ENCODE assay signal across 17 mouse cellular contexts in the genomic region with DNA sequence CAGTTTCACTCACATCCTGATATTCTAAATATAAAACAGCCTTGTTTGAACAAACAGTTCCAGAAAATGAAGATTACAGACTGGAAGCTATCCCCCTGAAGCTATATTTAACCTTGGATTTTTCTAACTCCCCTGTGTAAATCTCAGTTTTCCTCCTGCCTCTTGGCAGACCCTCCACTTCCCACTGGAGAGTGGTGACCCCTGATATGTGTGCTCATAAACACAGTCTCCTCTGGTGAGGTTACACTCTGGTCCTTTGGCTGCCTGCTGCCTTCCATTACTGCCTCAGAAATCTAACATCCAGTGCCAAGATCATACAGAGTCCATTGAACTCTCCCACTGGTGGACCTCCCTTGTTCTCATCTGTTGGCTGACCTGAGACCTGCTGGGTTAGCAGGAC.
A peak's percentile ranks its signal among the peaks of the same experiment; 100 is the strongest.
DNase-seq lines count a peak whose midpoint lies in the region; ATAC-seq lines count a peak whose summit lies in the region.
"Had no signal": no experiment of that assay in that cellular context is flagged by ENCODE, and none has a peak within 500 bp of the region (broad histone marks: within the 10 kb centered on the region; RNA-seq: fewer than 3 reads in every experiment).

No protein-coding gene starts in this region.

- H3K4me2 ChIP-seq in embryonic facial prominence, embryonic 14.5 days (ENCODE audit: low read depth, low read length) = no peak overlapping the region
- no peak overlapping the region for H3K4me2 ChIP-seq in heart, embryonic 16.5 days (ENCODE audit: low read depth, low read length)
- no peak overlapping the region for H3K4me2 ChIP-seq in heart, embryonic 11.5 days
- no peak overlapping the region for H3K4me2 ChIP-seq in lung, embryonic 16.5 days (ENCODE audit: low read depth, low read length)
- H3K4me2 ChIP-seq in forebrain, embryonic 14.5 days (ENCODE audit: low read length) = no peak overlapping the region
- H3K4me2 ChIP-seq: embryonic facial prominence, embryonic 15.5 days; limb, embryonic 15.5 days had no signal

- 0 out of 2 replicates have a peak, but pooled peaks have one; percentile 57 for ATAC-seq in embryonic facial prominence, embryonic 14.5 days (ENCODE audit: low read depth)
- peak; percentile 73 for ATAC-seq in heart, embryonic 16.5 days (replicated peaks; ENCODE audit: extremely low read depth, insufficient read depth, low FRiP score)
- no peak for ATAC-seq in heart, embryonic 11.5 days (replicated peaks; ENCODE audit: insufficient number of reproducible peaks, low FRiP score, low TSS enrichment)
- ATAC-seq in lung, embryonic 16.5 days (ENCODE audit: low read depth) = peak; percentile 60; the same call in 1 of the 2 replicates
- no peak for ATAC-seq in forebrain, embryonic 14.5 days
- ATAC-seq: CD4-positive, CD25-positive, alpha-beta regulatory T cell, adult 4 months had no signal

- DNase-seq in embryonic facial prominence, embryonic 14.5 days (ENCODE audit: low spot score) = peak; percentile 65
- DNase-seq in embryonic facial prominence, embryonic 10.5 days (ENCODE audit: low spot score) = no peak
- no peak for DNase-seq in lung, postnatal 4 days
- peak; percentile 24 for DNase-seq in kidney, postnatal 14 days
- no peak for DNase-seq in forebrain, embryonic 14.5 days (ENCODE audit: low spot score)
- DNase-seq: cerebellum, adult 9-10 months; gastrocnemius, postnatal 36 days; lung, adult 18-20 months; thymus, postnatal 4 days had no signal

- H3K36me3 ChIP-seq in embryonic facial prominence, embryonic 14.5 days (ENCODE audit: control insufficient read depth, insufficient read depth, low read length) = no peaks in the 10 kb centered on the region
- no peaks in the 10 kb centered on the region for H3K36me3 ChIP-seq in embryonic facial prominence, embryonic 10.5 days (replicated peaks)
- no peaks in the 10 kb centered on the region for H3K36me3 ChIP-seq in heart, embryonic 16.5 days (ENCODE audit: control insufficient read depth, insufficient read depth)
- H3K36me3 ChIP-seq in heart, embryonic 11.5 days (ENCODE audit: control insufficient read depth, insufficient read depth, low read length) = no peaks in the 10 kb centered on the region
- H3K36me3 ChIP-seq in lung, embryonic 16.5 days (ENCODE audit: control insufficient read depth, insufficient read depth, low read length) = no peaks in the 10 kb centered on the region
- H3K36me3 ChIP-seq in forebrain, embryonic 14.5 days (ENCODE audit: control insufficient read depth, insufficient read depth, low read length) = no peaks in the 10 kb centered on the region
- H3K36me3 ChIP-seq: embryonic facial prominence, embryonic 15.5 days; G1E; hindbrain, embryonic 10.5 days; limb, embryonic 15.5 days had no signal

- no peak overlapping the region for H3K27ac ChIP-seq in embryonic facial prominence, embryonic 14.5 days (replicated peaks; ENCODE audit: low read depth, low read length)
- H3K27ac ChIP-seq in embryonic facial prominence, embryonic 10.5 days (replicated peaks) = no peak overlapping the region
- peak overlapping the region; percentile 53; the same call in 1 of the 2 replicates for H3K27ac ChIP-seq in heart, embryonic 16.5 days (ENCODE audit: low read length)
- H3K27ac ChIP-seq in heart, embryonic 11.5 days (ENCODE audit: low read depth, low read length) = no peak overlapping the region
- H3K27ac ChIP-seq in lung, embryonic 16.5 days (ENCODE audit: low read length) = no peak overlapping the region
- no peak overlapping the region for H3K27ac ChIP-seq in forebrain, embryonic 14.5 days (ENCODE audit: low read depth, low read length)
- H3K27ac ChIP-seq: embryonic facial prominence, embryonic 15.5 days; hindbrain, embryonic 10.5 days; limb, embryonic 15.5 days had no signal

- H3K4me3 ChIP-seq in embryonic facial prominence, embryonic 14.5 days (ENCODE audit: low read depth, low read length) = no peak overlapping the region
- H3K4me3 ChIP-seq in embryonic facial prominence, embryonic 10.5 days = no peak overlapping the region
- no peak overlapping the region for H3K4me3 ChIP-seq in heart, embryonic 16.5 days (ENCODE audit: low read length)
- no peak overlapping the region for H3K4me3 ChIP-seq in heart, embryonic 11.5 days (ENCODE audit: low read depth, low read length)
- H3K4me3 ChIP-seq in lung, embryonic 16.5 days (ENCODE audit: low read length) = no peak overlapping the region
- no peak overlapping the region for H3K4me3 ChIP-seq in forebrain, embryonic 14.5 days (ENCODE audit: low read depth, low read length)
- H3K4me3 ChIP-seq: embryonic facial prominence, embryonic 15.5 days; hindbrain, embryonic 10.5 days; limb, embryonic 15.5 days had no signal

- no peaks in the 10 kb centered on the region for H3K4me1 ChIP-seq in embryonic facial prominence, embryonic 14.5 days (ENCODE audit: control insufficient read depth, insufficient read depth, low read length)
- H3K4me1 ChIP-seq in embryonic facial prominence, embryonic 10.5 days = no peaks in the 10 kb centered on the region
- no peaks in the 10 kb centered on the region for H3K4me1 ChIP-seq in heart, embryonic 16.5 days (ENCODE audit: control insufficient read depth, insufficient read depth, low read length)
- H3K4me1 ChIP-seq in heart, embryonic 11.5 days (ENCODE audit: control insufficient read depth, insufficient read depth, low read length) = no peaks in the 10 kb centered on the region
- H3K4me1 ChIP-seq in lung, embryonic 16.5 days (replicated peaks; ENCODE audit: control insufficient read depth, insufficient read depth, low read length) = no peaks in the 10 kb centered on the region
- H3K4me1 ChIP-seq in forebrain, embryonic 14.5 days (ENCODE audit: control insufficient read depth, insufficient read depth, low read length) = no peaks in the 10 kb centered on the region
- H3K4me1 ChIP-seq: embryonic facial prominence, embryonic 15.5 days; hindbrain, embryonic 10.5 days; limb, embryonic 15.5 days had no signal

- H3K27me3 ChIP-seq in embryonic facial prominence, embryonic 14.5 days (replicated peaks; ENCODE audit: control insufficient read depth, insufficient read depth, low read length) = no peaks in the 10 kb centered on the region
- H3K27me3 ChIP-seq in embryonic facial prominence, embryonic 10.5 days (replicated peaks; ENCODE audit: low read depth, poor library complexity, severe bottlenecking) = no peaks in the 10 kb centered on the region
- H3K27me3 ChIP-seq in heart, embryonic 16.5 days (ENCODE audit: control insufficient read depth, insufficient read depth, low read length) = no peaks in the 10 kb centered on the region
- no peaks in the 10 kb centered on the region for H3K27me3 ChIP-seq in heart, embryonic 11.5 days (ENCODE audit: control insufficient read depth, insufficient read depth, low read length)
- H3K27me3 ChIP-seq in lung, embryonic 16.5 days (ENCODE audit: control insufficient read depth, insufficient read depth, low read depth, low read length) = no peaks in the 10 kb centered on the region
- H3K27me3 ChIP-seq in forebrain, embryonic 14.5 days (replicated peaks; ENCODE audit: control insufficient read depth, insufficient read depth, low read length) = no peaks in the 10 kb centered on the region
- H3K27me3 ChIP-seq: embryonic facial prominence, embryonic 15.5 days; limb, embryonic 15.5 days had no signal

- no peaks in the 10 kb centered on the region for H3K9me3 ChIP-seq in embryonic facial prominence, embryonic 14.5 days (ENCODE audit: control insufficient read depth, low read length)
- H3K9me3 ChIP-seq in embryonic facial prominence, embryonic 10.5 days = no peaks in the 10 kb centered on the region
- H3K9me3 ChIP-seq in heart, embryonic 16.5 days (replicated peaks; ENCODE audit: control insufficient read depth, low read length) = no peaks in the 10 kb centered on the region
- H3K9me3 ChIP-seq in heart, embryonic 11.5 days (replicated peaks; ENCODE audit: control insufficient read depth, low read length) = no peaks in the 10 kb centered on the region
- no peaks in the 10 kb centered on the region for H3K9me3 ChIP-seq in lung, embryonic 16.5 days (ENCODE audit: control insufficient read depth, low read length)
- no peaks in the 10 kb centered on the region for H3K9me3 ChIP-seq in forebrain, embryonic 14.5 days (replicated peaks; ENCODE audit: control insufficient read depth, low read length)
- H3K9me3 ChIP-seq: embryonic facial prominence, embryonic 15.5 days; hindbrain, embryonic 10.5 days; limb, embryonic 15.5 days had no signal

- H3K9ac ChIP-seq in embryonic facial prominence, embryonic 14.5 days (ENCODE audit: low read depth, low read length) = no peak overlapping the region
- no peak overlapping the region for H3K9ac ChIP-seq in heart, embryonic 16.5 days (ENCODE audit: low read length)
- no peak overlapping the region for H3K9ac ChIP-seq in heart, embryonic 11.5 days (ENCODE audit: low read depth, low read length)
- H3K9ac ChIP-seq in lung, embryonic 16.5 days (ENCODE audit: low read length) = no peak overlapping the region
- H3K9ac ChIP-seq in forebrain, embryonic 14.5 days (ENCODE audit: low read length) = no peak overlapping the region
- H3K9ac ChIP-seq: embryonic facial prominence, embryonic 15.5 days; limb, embryonic 15.5 days had no signal

Comparison
In these comparisons a context has a peak if more than half of its experiments do, and no peak if none do; other contexts are left out.
1. ATAC-seq: peak in embryonic facial prominence, embryonic 14.5 days (single experiment), heart, embryonic 16.5 days (single experiment) and lung, embryonic 16.5 days (single experiment); none in heart, embryonic 11.5 days (single experiment) and forebrain, embryonic 14.5 days (single experiment).
2. DNase-seq: peak in embryonic facial prominence, embryonic 14.5 days (single experiment) and kidney, postnatal 14 days (single experiment); none in embryonic facial prominence, embryonic 10.5 days (single experiment), lung, postnatal 4 days (0 of 2) and forebrain, embryonic 14.5 days (single experiment).